Mouse (Mus musculus) forebrain, embryonic 14.5 days (tissue): ENCODE data around the gene Stambp. TPM values are rescaled to one million over a fixed set of nuclear protein-coding genes. Genes with fewer than 3 reads are reported as not detected.

ENCODE experiments used
- ATAC-seq: fragments of 200-750 bp; cut with Nextera tagmentation; 2 replicates; pipeline ENCODE4 v1.8.0; 2017; ENCODE audit warnings: mild to moderate bottlenecking, moderate library complexity
- DNase-seq: peaks from one replicate; pipeline ENCODE4 v3.0.0-alpha.2; 2015; ENCODE audit warnings: low spot score
- H3K27ac ChIP-seq: fragments of 300-500 bp; sonication (generic); 2 replicates; pipeline ENCODE4 v1.5.1; 2014; ENCODE audit warnings: low read depth, mild to moderate bottlenecking, control low read depth, low read length, moderate library complexity
- H3K27me3 ChIP-seq: fragments of 300-500 bp; sonication (generic); replicated peaks from 2 replicates; pipeline ENCODE4 v1.6.1; 2014; ENCODE audit warnings: low read length, control low read depth, mixed read lengths; ENCODE audit not compliant: control insufficient read depth, insufficient read depth
- H3K36me3 ChIP-seq: fragments of 300-500 bp; sonication (generic); 2 replicates; pipeline ENCODE4 v1.6.1; 2014; ENCODE audit warnings: low read length, control low read depth; ENCODE audit not compliant: control insufficient read depth, insufficient read depth
- H3K4me1 ChIP-seq: fragments of 300-500 bp; sonication (generic); 2 replicates; pipeline ENCODE4 v1.6.1; 2014; ENCODE audit warnings: antibody characterized with exemption, low read length, control low read depth; ENCODE audit not compliant: control insufficient read depth, insufficient read depth
- H3K4me2 ChIP-seq: fragments of 300-500 bp; sonication (generic); 2 replicates; pipeline ENCODE4 v1.6.1; 2014; ENCODE audit warnings: mild to moderate bottlenecking, control low read depth, low read length
- H3K4me3 ChIP-seq: fragments of 300-500 bp; sonication (generic); 2 replicates; pipeline ENCODE4 v1.5.1; 2014; ENCODE audit warnings: low read depth, low read length, control low read depth
- H3K9ac ChIP-seq: fragments of 300-500 bp; sonication (generic); 2 replicates; pipeline ENCODE4 v1.6.1; 2014; ENCODE audit warnings: mild to moderate bottlenecking, low read length, control low read depth, moderate library complexity
- H3K9me3 ChIP-seq: fragments of 300-500 bp; sonication (generic); replicated peaks from 2 replicates; pipeline ENCODE4 v1.6.1; 2016; ENCODE audit warnings: low read length, control low read depth, mixed read lengths; ENCODE audit not compliant: control insufficient read depth
- WGBS: fragments of 180-500 bp; shearing (Covaris S2); extraction: QIAGEN DNeasy Blood & Tissue Kit; methylation state at CpG from one replicate; pipeline ENCODE4 v1.1.7; 2014; 5-methylcytosine and 5-hydroxymethylcytosine counted together
- polyA plus RNA-seq: library from polyadenylated mRNA; unstranded; fragments of >200 nt; fragmentation: Nextera tagmentation; extraction: Ambion mirVana; gene quantifications from 2 replicates; pipeline ENCODE4 v1.2.1, GENCODE M21; 2014

Stambp gene
- polyA plus RNA-seq, result 56.5 and 62.7 TPM in 2 replicates

DNA sequence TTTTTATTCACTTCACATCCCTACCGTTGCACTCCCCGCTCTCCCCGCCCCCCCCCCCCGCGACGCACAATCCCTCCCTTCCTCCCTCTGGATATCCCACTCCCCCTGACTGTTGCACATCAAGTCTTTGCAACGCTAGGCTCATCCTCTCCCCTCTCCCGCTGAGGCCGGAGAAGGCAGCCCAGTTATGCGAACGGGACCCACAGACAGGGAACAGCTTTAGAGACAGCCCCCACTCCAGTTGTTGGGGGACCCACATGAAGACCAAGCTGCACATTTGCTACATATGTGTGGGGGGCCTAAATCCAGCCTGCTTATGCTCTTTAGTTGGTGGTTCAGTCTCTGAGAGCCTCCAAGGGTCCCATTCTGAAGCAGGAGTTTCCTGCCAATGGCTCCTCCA, at the start of gene Stambp:
Gene Stambp, minus strand, starts transcription at position 59 of the 400 bp plus-strand sequence.
- peak within 1 kb of the TSS; percentile 75 for H3K9ac ChIP-seq
- peaks cover 10% of the 10 kb centered on the region for H3K4me1 ChIP-seq
- H3K4me2 ChIP-seq, result peak within 1 kb of the TSS; percentile 92
- H3K36me3 ChIP-seq, result peaks cover 10% of the 10 kb centered on the region; the same call in 1 of the 2 replicates
- no peaks in the 10 kb centered on the region for H3K27me3 ChIP-seq
- no peak for DNase-seq
- peak within 1 kb of the TSS; percentile 47 for H3K4me3 ChIP-seq
- no peaks in the 10 kb centered on the region for H3K9me3 ChIP-seq
- peak within 1 kb of the TSS; percentile 83 for H3K27ac ChIP-seq
- 0% methylated on average over 10 of the region's 11 CpGs for WGBS
- ATAC-seq, result peak; percentile 83

DNA sequence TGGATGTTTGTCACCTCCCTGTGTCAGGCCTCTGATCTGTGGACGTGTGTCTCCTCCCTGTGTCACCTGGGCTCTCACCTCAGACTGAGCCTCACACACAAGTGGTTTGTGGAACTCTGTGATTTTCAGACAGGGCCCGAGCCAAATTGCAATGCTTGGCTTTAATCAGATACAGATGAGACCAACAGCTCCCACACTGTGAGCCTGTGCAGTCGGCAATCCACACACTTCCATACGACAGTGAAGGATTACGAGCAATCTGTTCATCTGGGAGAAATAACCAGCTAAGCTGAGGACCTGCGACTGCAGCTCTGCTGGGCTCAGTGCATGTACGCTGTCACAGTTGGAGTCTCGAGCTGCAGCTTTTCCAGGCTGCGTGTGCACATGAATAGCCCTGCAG, 47.4 kb upstream of the Stambp start:
- Histone ChIP-seq H3K9me3 (no peaks in the 10 kb centered on the region), H3K4me3 (no peak overlapping the region), H3K27me3 (0 out of 2 replicates have a peak, but pooled peaks cover 3% of the 10 kb centered on the region), H3K27ac (no peak overlapping the region), H3K4me2 (no peak overlapping the region), H3K4me1 (no peaks in the 10 kb centered on the region), H3K9ac (no peak overlapping the region), H3K36me3 (no peaks in the 10 kb centered on the region)
- ATAC-seq (no peak), DNase-seq (peak; percentile 15)
- 72% methylated on average over 9 of the region's 9 CpGs for WGBS

DNA sequence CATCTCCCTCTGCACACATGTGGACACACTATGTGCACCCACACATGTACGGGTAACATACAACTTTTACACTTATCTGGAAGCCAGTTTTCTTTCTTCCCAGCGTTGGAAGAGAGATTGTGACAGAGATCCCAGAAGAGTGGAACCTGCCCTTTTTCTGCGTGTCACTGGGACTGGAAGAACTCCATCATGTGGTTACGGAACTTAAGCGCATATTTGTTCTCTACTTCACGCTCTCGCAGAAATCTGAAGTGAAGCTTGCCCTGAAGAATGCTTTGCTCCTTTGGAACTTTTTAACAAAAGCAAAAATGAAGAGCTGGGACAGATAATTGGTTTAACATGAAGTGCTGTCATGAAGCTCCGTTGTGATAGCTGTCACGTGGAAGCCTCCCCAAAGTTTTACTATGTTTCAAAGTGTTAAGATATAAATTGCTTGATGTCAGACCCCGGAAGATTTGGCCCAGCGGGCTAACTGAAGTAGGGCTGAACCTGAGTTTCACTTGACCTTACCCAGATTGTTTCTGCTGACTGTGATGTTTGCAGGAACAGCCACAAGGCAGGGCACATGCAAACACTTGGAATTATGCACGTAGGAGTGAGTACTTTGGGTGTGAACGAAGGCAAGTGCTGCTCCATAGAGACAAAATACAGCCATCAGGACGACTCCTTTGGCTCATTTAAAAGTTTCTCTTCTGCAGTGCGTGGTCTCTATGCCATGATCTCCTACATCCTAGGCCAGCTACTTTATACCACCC, 45.2 kb upstream of the Stambp start:
- no peaks in the 10 kb centered on the region for H3K9me3 ChIP-seq
- no peak overlapping the region for H3K9ac ChIP-seq
- ATAC-seq, result no peak
- H3K27me3 ChIP-seq, result 0 out of 2 replicates have a peak, but pooled peaks cover 3% of the 10 kb centered on the region
- no peak overlapping the region for H3K27ac ChIP-seq
- H3K4me3 ChIP-seq, result no peak overlapping the region
- 85% methylated on average over 15 of the region's 15 CpGs for WGBS
- H3K36me3 ChIP-seq, result no peaks in the 10 kb centered on the region
- no peak for DNase-seq
- H3K4me1 ChIP-seq, result no peaks in the 10 kb centered on the region
- H3K4me2 ChIP-seq, result no peak overlapping the region

DNA sequence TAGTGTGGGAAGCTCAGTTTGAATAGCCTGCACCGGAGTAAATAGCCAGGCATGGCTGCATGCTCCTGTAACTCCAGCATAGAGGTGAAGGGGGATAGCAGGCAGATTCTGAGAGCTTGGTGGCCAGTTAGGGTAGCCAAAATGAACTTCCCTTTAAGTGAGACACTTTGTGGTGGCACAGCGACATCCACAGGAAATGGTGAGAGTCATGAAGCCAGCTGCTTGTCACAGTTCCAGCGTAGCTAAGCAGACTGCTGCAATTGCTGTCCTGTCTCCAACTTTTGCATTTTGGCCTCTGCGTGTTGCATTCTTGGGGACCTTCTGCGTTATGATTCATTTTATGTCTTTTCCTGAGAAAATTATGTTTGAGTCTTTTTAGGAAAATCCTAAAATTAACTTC, 44.0 kb upstream of the Stambp start:
- Histone ChIP-seq H3K9me3 (no peaks in the 10 kb centered on the region), H3K27ac (no peak overlapping the region), H3K4me1 (no peaks in the 10 kb centered on the region), H3K4me2 (no peak overlapping the region), H3K4me3 (no peak overlapping the region), H3K9ac (no peak overlapping the region), H3K36me3 (no peaks in the 10 kb centered on the region), H3K27me3 (0 out of 2 replicates have a peak, but pooled peaks cover 3% of the 10 kb centered on the region)
- DNase-seq (no peak), ATAC-seq (no peak)
- 88% methylated on average over 5 of the region's 5 CpGs for WGBS

DNA sequence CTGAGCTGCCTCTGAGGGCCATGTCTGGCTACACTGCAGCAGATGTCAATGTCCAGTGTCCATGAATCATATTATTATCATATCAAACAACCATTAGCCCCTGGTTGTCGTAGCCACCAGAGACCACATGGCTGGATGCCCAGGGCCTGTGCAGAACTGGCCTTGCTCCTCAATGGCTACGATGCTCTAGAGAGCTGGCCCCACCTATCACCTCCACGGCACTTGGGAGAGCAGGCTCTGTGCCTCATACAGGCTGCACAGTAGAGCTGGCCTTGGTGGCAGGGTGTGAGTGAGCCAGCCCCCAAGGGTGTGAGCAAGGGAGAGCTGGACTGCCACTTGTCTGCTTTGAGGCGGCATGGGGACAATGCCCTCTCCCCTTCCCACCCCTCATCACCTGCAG, 41.9 kb upstream of the Stambp start:
- Histone ChIP-seq H3K4me2 (no peak overlapping the region), H3K4me3 (no peak overlapping the region), H3K27ac (no peak overlapping the region), H3K4me1 (no peaks in the 10 kb centered on the region), H3K27me3 (0 out of 2 replicates have a peak, but pooled peaks cover 1% of the 10 kb centered on the region), H3K9me3 (no peaks in the 10 kb centered on the region), H3K9ac (no peak overlapping the region), H3K36me3 (no peaks in the 10 kb centered on the region)
- ATAC-seq (no peak), DNase-seq (no peak)
- 94% methylated on average over 4 of the region's 4 CpGs for WGBS

DNA sequence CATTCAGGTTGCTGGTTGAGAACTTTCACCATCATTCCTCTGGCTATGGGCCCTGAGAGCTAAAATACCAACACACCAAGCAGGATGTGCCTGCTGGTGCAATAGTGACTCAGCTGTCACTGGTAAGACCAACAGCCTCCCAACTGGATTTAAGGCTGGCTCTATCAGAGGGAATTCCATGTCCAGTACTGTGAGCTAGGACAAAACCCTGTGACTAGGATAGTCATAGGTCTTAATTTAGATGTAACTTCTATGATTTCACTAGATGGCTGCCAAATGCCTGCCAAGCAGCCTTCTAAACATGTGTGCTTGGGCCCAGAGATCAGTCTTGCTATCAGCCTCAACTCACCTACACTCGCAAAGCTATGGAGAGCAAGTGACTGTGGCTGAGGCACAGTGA, 40.4 kb upstream of the Stambp start:
- H3K4me1 ChIP-seq, result no peaks in the 10 kb centered on the region
- ATAC-seq (no peak), DNase-seq (no peak)
- H3K36me3 ChIP-seq, result no peaks in the 10 kb centered on the region
- no peak overlapping the region for H3K4me2 ChIP-seq
- H3K4me3 ChIP-seq, result no peak overlapping the region
- H3K9ac ChIP-seq, result no peak overlapping the region
- H3K9me3 ChIP-seq, result no peaks in the 10 kb centered on the region
- H3K27me3 ChIP-seq, result no peaks in the 10 kb centered on the region
- no peak overlapping the region for H3K27ac ChIP-seq
- 92% methylated on average over 1 of the region's 1 CpGs for WGBS

DNA sequence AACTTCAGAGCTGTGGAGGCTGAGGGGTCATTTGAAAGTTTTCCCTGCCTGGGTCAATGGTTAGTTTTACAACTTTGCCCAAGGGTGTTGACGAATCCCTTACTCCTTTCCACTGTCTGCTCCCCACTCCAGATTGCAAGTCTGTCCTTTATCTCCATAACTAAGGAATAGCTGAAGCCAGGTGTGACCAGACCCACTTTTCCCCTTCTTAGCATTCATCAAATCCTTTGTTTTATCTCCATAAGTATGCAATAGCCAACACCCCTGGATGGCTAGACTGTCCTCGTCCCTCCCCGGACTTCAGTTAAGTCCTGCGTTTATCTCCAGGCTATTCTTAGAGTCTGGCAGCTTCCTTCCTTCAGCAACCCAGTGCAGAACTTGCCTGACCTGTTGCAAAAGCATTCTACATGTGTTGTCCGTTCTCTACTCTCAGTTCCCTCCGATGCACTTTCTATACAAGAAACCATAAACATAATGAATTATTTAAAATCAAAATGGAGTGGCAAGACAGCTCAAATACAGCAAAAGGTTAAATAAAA, 27.2 kb upstream of the Stambp start:
- no peaks in the 10 kb centered on the region for H3K9me3 ChIP-seq
- DNase-seq, result no peak
- no peak for ATAC-seq
- H3K9ac ChIP-seq, result no peak overlapping the region
- no peak overlapping the region for H3K4me3 ChIP-seq
- H3K36me3 ChIP-seq, result no peaks in the 10 kb centered on the region
- WGBS, result 91% methylated on average over 6 of the region's 6 CpGs
- H3K27me3 ChIP-seq, result no peaks in the 10 kb centered on the region
- H3K4me1 ChIP-seq, result peaks cover 3% of the 10 kb centered on the region
- H3K27ac ChIP-seq, result no peak overlapping the region
- H3K4me2 ChIP-seq, result no peak overlapping the region; the same call in 1 of the 2 replicates

DNA sequence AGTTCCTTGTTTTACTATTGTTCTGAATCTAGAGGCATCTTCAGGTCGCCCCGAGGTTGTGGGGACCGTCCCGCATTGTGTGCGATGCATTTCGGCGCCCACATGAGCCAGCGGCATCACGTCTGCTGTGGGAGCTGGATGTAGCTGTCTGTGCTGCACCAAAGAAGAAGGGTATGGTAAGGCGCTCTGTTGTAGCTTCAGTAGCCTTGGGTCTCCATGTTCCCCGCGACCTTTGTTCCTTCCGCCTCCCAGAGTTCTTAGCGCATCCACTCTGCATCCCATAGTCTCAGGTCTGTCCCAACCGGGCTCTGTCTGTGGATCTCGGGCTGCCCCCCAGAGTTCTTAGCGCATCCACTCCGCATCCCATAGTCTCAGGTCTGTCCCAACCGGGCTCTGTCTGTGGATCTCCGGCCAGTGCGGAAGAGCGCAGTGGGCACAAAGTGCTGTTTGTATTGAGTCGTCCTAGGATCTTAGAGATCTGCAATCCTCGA, 26.6 kb upstream of the Stambp start:
- Histone ChIP-seq H3K27ac (no peak overlapping the region), H3K36me3 (no peaks in the 10 kb centered on the region), H3K9me3 (no peaks in the 10 kb centered on the region), H3K27me3 (no peaks in the 10 kb centered on the region), H3K9ac (peak overlapping the region; percentile 49), H3K4me1 (peaks cover 3% of the 10 kb centered on the region), H3K4me3 (peak overlapping the region; percentile 24), H3K4me2 (peak overlapping the region; percentile 53)
- DNase-seq (peak; percentile 13), ATAC-seq (peak; percentile 26; the same call in 1 of the 2 replicates)
- WGBS, result 35% methylated on average over 24 of the region's 24 CpGs

DNA sequence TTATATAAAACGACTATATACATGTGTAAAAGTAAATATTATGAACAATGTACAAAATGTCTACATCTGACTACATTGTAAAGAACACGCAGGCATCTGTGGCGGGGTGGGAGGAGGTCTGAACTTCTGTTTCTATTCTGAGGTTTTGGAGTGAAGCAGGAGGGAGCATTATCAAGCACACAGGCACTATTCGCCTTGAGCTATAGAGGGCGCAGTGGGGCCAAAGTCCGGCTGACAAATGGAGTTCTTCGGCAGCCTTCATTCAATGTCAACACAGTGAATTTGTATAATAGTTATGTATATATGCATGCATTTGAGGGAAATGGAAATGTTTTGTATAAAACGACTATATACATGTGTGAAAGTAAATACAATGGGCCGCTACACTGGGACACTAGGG, 26.1 kb upstream of the Stambp start:
- Histone ChIP-seq H3K4me2 (peak overlapping the region; percentile 53), H3K4me1 (peaks cover 3% of the 10 kb centered on the region), H3K4me3 (peak overlapping the region; percentile 24), H3K27ac (no peak overlapping the region), H3K36me3 (no peaks in the 10 kb centered on the region), H3K9ac (peak overlapping the region; percentile 49), H3K9me3 (no peaks in the 10 kb centered on the region), H3K27me3 (no peaks in the 10 kb centered on the region)
- DNase-seq (peak; percentile 67), ATAC-seq (peak; percentile 54)
- 8% methylated on average over 9 of the region's 9 CpGs for WGBS
